Mouse (Mus musculus) olfactory bulb, adult 2 months (tissue): ENCODE data around the gene Ang6.
"Not testable (repeated sequence)": the region's sequence is repeated elsewhere in the genome, so short reads cannot be mapped to it uniquely, and the experiment has no call there.

ENCODE experiments used
- CTCF ChIP-seq: fragments of 200-500 bp; IDR thresholded peaks from 2 replicates; pipeline ENCODE4 v1.5.1; 2012; ENCODE audit warnings: low read depth, mild to moderate bottlenecking, low read length, moderate library complexity; ENCODE audit not compliant: insufficient read depth
- POLR2A ChIP-seq: fragments of 200-500 bp; IDR thresholded peaks from 2 replicates; pipeline ENCODE4 v1.6.1; 2012; ENCODE audit warnings: mild to moderate bottlenecking, low read depth, low read length, moderate library complexity; ENCODE audit not compliant: insufficient read depth

DNA sequence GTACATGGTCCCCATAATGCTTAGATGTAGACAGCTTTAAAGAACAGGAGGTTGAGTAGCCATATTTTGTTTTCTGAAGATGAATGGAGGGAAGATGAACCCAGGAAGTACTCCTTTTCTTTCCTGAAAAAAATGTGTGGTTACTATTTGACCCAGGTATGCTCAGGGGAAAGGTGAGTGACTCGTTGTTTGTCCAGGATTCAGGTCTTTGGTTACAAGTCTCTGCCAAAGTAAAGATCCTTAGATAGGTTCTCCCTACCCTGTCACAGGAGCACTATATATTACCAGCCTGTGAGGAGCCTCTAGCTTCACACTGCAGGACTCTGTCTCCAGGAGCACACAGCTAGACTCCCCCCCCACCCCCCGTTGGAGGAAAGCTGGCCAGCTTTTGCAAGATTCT, 45.3 kb downstream of the Ang6 start, which contains the start of gene Ang5:
- TF ChIP-seq POLR2A, CTCF: not testable (repeated sequence)
